Mouse (Mus musculus): Measurements from ENCODE around the gene Olfr510. TPM values are rescaled to one million over a fixed set of nuclear protein-coding genes. Genes with fewer than 3 reads are reported as not detected.

The Olfr510 gene
- polyA plus RNA-seq (2017; shearing (Covaris generic)): not detected

DNA sequence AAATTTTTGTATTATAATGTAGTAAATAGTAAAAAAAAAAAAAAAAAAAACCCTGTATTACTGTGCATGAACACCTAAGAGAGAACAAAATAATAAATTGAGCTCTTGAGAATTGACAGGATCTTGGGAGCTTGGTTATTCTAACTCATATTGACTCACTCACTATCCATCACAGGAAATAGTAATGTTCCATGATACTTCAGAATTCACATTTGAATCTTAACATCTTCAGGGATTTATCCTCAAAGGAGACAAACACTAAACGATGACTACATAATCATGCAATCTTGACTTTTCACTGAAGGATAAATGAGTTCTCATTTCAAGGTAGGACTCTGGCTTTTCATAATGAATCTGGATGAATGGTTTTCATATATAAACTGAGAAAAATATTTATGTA, at the start of gene Olfr510:
Olfr510 (plus strand) TSS at position 301 of the 400 bp plus-strand sequence.

DNA sequence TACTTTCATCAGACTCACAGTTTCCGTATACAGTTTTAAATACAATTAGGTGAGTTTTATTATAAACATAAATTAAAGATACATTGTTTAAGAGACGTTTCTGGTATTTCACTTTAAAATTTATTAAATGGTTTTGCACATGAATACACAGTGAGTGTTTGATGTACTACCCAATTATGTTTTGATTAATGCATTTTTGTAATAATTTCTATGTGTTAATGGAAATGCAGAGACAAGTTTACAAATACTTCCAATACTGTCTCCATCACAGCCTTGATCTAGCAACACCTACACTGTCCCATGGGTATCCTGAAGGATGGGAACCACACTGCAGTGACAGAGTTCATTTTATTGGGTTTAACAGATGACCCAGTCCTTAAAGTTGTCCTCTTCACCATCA, 44.7 kb upstream of the Olfr510 start, which contains the start of gene Olfr507:
Olfr507 (plus strand) TSS at position 301 of the 400 bp plus-strand sequence.

DNA sequence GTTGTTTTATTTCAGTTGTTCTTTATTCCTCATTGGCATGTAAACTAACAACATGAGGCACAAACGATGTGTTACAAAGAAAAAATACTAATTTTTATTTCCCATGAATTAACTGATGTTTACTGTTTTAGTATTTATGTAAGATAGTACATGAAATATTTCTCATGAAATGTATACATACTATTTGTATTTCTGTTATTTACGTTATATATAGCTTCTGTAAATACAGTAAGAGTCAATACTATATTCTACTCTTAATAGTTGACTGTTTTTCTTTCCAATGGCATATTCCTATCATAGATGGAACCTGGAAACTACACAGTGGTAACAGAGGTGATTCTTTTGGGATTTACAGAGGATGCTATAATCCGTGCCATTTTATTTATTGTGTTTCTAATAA, 36.5 kb upstream of the Olfr510 start, which contains the start of gene Olfr508:
Olfr508 (plus strand) TSS at position 301 of the 400 bp plus-strand sequence.

DNA sequence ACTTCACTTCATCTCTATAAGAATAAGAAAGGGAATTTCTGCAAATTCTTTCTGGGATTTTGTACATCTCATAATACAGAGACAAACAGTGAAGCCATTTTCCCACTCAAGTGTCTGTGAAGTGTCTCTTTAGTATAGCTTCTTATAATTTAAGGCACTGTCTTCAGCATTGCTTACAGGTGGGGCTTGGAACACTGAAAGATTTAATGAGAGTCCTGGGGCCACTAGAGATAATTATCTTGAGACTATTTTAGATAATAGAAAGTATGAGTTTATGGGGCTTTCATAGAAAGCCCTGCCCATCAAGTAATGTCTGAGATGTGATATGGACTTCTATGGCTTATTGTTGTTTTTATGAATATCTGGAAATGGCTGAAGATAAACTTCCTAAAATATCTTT, 14.4 kb upstream of the Olfr510 start, which contains the start of gene Olfr509:
Olfr509 (minus strand) TSS at position 101 of the 400 bp plus-strand sequence.

DNA sequence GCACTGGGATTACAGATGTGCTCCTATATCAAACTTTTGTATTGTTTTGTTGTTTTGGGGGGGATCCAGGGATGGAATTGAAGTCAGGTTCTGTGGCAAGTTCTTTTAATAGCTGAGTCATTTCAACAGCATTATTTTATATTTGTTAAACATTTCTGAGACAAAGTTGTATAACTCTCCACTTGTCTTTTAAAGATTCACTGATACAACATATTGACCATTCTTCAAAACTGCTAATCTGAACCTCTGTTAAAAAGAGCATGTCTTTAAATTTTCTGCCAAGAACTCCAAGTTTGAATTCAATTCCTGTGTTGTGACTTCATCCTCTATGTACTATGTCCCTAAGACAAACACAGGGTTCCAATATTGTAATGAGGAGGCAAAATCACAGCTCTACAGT, 46.8 kb downstream of the Olfr510 start, which contains the start of gene Olfr512:
Olfr512 (plus strand) TSS at position 301 of the 400 bp plus-strand sequence.

Other genes with a start within 250 kb of the Olfr510 start
- gene Olfr497, start 246.0 kb upstream of the Olfr510 start, polyA plus RNA-seq (2017; shearing (Covaris generic)): not detected
- gene Olfr498, start 201.1 kb upstream of the Olfr510 start, polyA plus RNA-seq (2017; shearing (Covaris generic)): not detected
- not detected for gene Olfr502, start 141.4 kb upstream of the Olfr510 start, polyA plus RNA-seq (2017; shearing (Covaris generic))
- not detected for gene Olfr503, start 121.9 kb upstream of the Olfr510 start, polyA plus RNA-seq (2017; shearing (Covaris generic))
- gene Olfr504, start 100.6 kb upstream of the Olfr510 start, polyA plus RNA-seq (2017; shearing (Covaris generic)): not detected
- gene Olfr506, start 55.6 kb upstream of the Olfr510 start, polyA plus RNA-seq (2017; shearing (Covaris generic)): not detected
- gene Olfr507, start 44.6 kb upstream of the Olfr510 start, polyA plus RNA-seq (2017; shearing (Covaris generic)): not detected
- gene Olfr508, start 36.4 kb upstream of the Olfr510 start, polyA plus RNA-seq (2017; shearing (Covaris generic)): 0.22 TPM
- not detected for gene Olfr509, start 14.5 kb upstream of the Olfr510 start, polyA plus RNA-seq (2017; shearing (Covaris generic))
- not detected for gene Olfr512, start 46.9 kb downstream of the Olfr510 start, polyA plus RNA-seq (2017; shearing (Covaris generic))
- not detected for gene Olfr513, start 84.6 kb downstream of the Olfr510 start, polyA plus RNA-seq (2017; shearing (Covaris generic))
- not detected for gene Olfr514, start 159.6 kb downstream of the Olfr510 start, polyA plus RNA-seq (2017; shearing (Covaris generic))
- gene Olfr516, start 184.1 kb downstream of the Olfr510 start, polyA plus RNA-seq (2017; shearing (Covaris generic)): not detected
- gene Olfr517, start 206.0 kb downstream of the Olfr510 start, polyA plus RNA-seq (2017; shearing (Covaris generic)): not detected
- gene Olfr518, start 218.6 kb downstream of the Olfr510 start, polyA plus RNA-seq (2017; shearing (Covaris generic)): not detected
- gene Olfr519, start 228.0 kb downstream of the Olfr510 start, polyA plus RNA-seq (2017; shearing (Covaris generic)): not detected